In the genomic region with DNA sequence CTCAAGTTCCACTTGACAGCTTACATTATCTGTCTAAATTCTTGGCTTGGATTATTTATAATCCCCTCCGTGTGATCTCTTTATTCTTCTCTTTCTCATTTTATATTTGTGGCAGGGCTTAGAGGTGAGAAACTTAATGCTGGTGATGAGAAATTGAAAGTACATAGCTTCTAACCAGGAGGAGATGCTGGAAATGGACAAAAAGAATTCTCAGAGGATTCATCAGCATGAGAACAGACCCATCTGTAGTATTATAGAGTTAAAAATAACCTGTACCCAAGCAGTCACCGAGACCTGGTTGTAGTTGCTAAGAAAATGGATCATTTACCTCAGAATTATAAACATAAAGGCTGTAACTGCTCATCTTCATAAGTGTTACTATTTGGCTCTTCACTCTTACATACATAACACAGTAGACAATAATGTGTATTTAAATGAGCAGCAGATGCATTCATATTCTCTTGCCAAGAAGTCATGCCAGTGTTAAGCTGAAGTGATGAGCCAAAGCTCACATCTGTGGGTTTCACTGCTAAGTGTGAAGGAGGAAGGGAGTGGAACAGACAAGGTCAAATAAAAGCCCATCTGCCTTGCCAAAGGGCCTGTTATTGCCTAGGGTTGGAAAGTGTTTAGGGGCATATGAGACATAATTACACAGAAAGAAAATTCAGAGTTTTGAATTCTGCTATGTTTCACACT, we compare ENCODE assay signal across 25 mouse cellular contexts.
DNase-seq lines count a peak whose midpoint lies in the region; ATAC-seq and TF ChIP-seq lines count a peak whose summit lies in the region.
"Had no signal": no experiment of that assay in that cellular context is flagged by ENCODE, and none has a peak within 500 bp of the region (broad histone marks: within the 10 kb centered on the region; RNA-seq: fewer than 3 reads in every experiment).

No protein-coding gene starts in this region.

- H3K27me3 ChIP-seq in hindbrain, embryonic 14.5 days (ENCODE audit: control insufficient read depth, insufficient read depth, low read length), result no peaks in the 10 kb centered on the region
- no peaks in the 10 kb centered on the region for H3K27me3 ChIP-seq in hindbrain, embryonic 10.5 days (ENCODE audit: insufficient read depth, poor library complexity, severe bottlenecking)
- no peaks in the 10 kb centered on the region for H3K27me3 ChIP-seq in forebrain, postnatal 0 days (ENCODE audit: insufficient read depth, low read length)
- H3K27me3 ChIP-seq: heart, embryonic 13.5 days; limb, embryonic 15.5 days had no signal

- 64% methylated on average over 2 of the region's 2 CpGs for WGBS in hindbrain, embryonic 14.5 days
- WGBS in hindbrain, embryonic 10.5 days, result 89% methylated on average over 2 of the region's 2 CpGs
- 40% methylated on average over 2 of the region's 2 CpGs for WGBS in forebrain, postnatal 0 days

- H3K36me3 ChIP-seq in hindbrain, embryonic 14.5 days (replicated peaks; ENCODE audit: control insufficient read depth, insufficient read depth), result no peaks in the 10 kb centered on the region
- no peaks in the 10 kb centered on the region for H3K36me3 ChIP-seq in hindbrain, embryonic 10.5 days
- H3K36me3 ChIP-seq in forebrain, postnatal 0 days (ENCODE audit: insufficient read depth), result no peaks in the 10 kb centered on the region
- H3K36me3 ChIP-seq: G1E; heart, embryonic 13.5 days; limb, embryonic 15.5 days had no signal

- ATAC-seq in hindbrain, embryonic 14.5 days (ENCODE audit: low FRiP score), result peak; percentile 66; the same call in 1 of the 2 replicates
- peak; percentile 77 for ATAC-seq in forebrain, postnatal 0 days
- ATAC-seq: activated CD4-positive, CD25-positive, alpha-beta regulatory T cell, adult 4 months; lung, postnatal 0 days had no signal

- no peaks in the 10 kb centered on the region for H3K4me1 ChIP-seq in hindbrain, embryonic 14.5 days (replicated peaks; ENCODE audit: control insufficient read depth, insufficient read depth, low read length)
- no peaks in the 10 kb centered on the region for H3K4me1 ChIP-seq in hindbrain, embryonic 10.5 days (replicated peaks)
- H3K4me1 ChIP-seq in forebrain, postnatal 0 days (ENCODE audit: insufficient read depth), result no peaks in the 10 kb centered on the region
- H3K4me1 ChIP-seq: heart, embryonic 13.5 days; limb, embryonic 15.5 days had no signal

- H3K9me3 ChIP-seq in hindbrain, embryonic 14.5 days (ENCODE audit: control insufficient read depth, low read length), result no peaks in the 10 kb centered on the region
- no peaks in the 10 kb centered on the region for H3K9me3 ChIP-seq in hindbrain, embryonic 10.5 days
- H3K9me3 ChIP-seq in forebrain, postnatal 0 days (ENCODE audit: low read length), result no peaks in the 10 kb centered on the region
- H3K9me3 ChIP-seq: G1E; heart, embryonic 13.5 days; limb, embryonic 15.5 days had no signal

- H3K9ac ChIP-seq in hindbrain, embryonic 14.5 days, result no peak overlapping the region
- H3K9ac ChIP-seq in forebrain, postnatal 0 days, result no peak overlapping the region
- H3K9ac ChIP-seq: heart, embryonic 13.5 days; limb, embryonic 15.5 days had no signal

- H3K27ac ChIP-seq in hindbrain, embryonic 14.5 days, result no peak overlapping the region
- no peak overlapping the region for H3K27ac ChIP-seq in hindbrain, embryonic 10.5 days
- no peak overlapping the region for H3K27ac ChIP-seq in forebrain, postnatal 0 days (ENCODE audit: low read depth, low read length)
- H3K27ac ChIP-seq: heart, embryonic 13.5 days; limb, embryonic 15.5 days had no signal

- H3K4me2 ChIP-seq in hindbrain, embryonic 14.5 days (replicated peaks), result no peak overlapping the region
- no peak overlapping the region for H3K4me2 ChIP-seq in forebrain, postnatal 0 days (ENCODE audit: low read depth)
- H3K4me2 ChIP-seq: heart, embryonic 13.5 days; limb, embryonic 15.5 days; midbrain, embryonic 11.5 days had no signal

- peak; percentile 39 to 50 for DNase-seq in cerebellum, postnatal 10 days
- DNase-seq in cerebellum, adult 18-20 months, result no peak
- DNase-seq in hindbrain, embryonic 14.5 days (ENCODE audit: low spot score), result no peak
- no peak for DNase-seq in hindbrain, embryonic 10.5 days (ENCODE audit: low spot score)
- DNase-seq in left cerebral cortex, postnatal 4 days, result peak; percentile 41
- DNase-seq in left cerebral cortex, adult 11 months (ENCODE audit: low spot score), result no peak
- DNase-seq in forebrain, postnatal 0 days, result peak; percentile 35
- no peak for DNase-seq in urinary bladder, postnatal 4 days (ENCODE audit: low spot score in 2 of 2)
- DNase-seq: adrenal gland, postnatal 10 days; cerebellum, adult 11-12 months; gastrocnemius, postnatal 10 days; heart, adult 18-20 months; kidney, adult 8-10 months; kidney, postnatal 14 days; layer of hippocampus, postnatal 36 days; right cerebral cortex, postnatal 25 days; thymus, adult 18-20 months; thymus, postnatal 4 days had no signal

- no peak for TF ChIP-seq CTCF in forebrain, postnatal 0 days (IDR thresholded peaks at IDR 0.05; ENCODE audit: low read depth)

- intact Hi-C loops in left cerebral cortex, postnatal 4 days (cut with DNase I), result no loop called here

- no peak overlapping the region for H3K4me3 ChIP-seq in hindbrain, embryonic 14.5 days (replicated peaks; ENCODE audit: low read length)
- no peak overlapping the region for H3K4me3 ChIP-seq in hindbrain, embryonic 10.5 days
- no peak overlapping the region for H3K4me3 ChIP-seq in forebrain, postnatal 0 days (ENCODE audit: low read depth, low read length)
- H3K4me3 ChIP-seq: heart, embryonic 13.5 days; limb, embryonic 15.5 days; myocyte had no signal

Comparison
In these comparisons a context has a peak if more than half of its experiments do, and no peak if none do; other contexts are left out.
1. DNase-seq: peak in cerebellum, postnatal 10 days (2 of 2), left cerebral cortex, postnatal 4 days (single experiment) and forebrain, postnatal 0 days (single experiment); none in cerebellum, adult 18-20 months (0 of 2), hindbrain, embryonic 14.5 days (single experiment), hindbrain, embryonic 10.5 days (single experiment), left cerebral cortex, adult 11 months (single experiment) and urinary bladder, postnatal 4 days (0 of 2).